ENCODE assay signal across 20 mouse cellular contexts in the genomic region with DNA sequence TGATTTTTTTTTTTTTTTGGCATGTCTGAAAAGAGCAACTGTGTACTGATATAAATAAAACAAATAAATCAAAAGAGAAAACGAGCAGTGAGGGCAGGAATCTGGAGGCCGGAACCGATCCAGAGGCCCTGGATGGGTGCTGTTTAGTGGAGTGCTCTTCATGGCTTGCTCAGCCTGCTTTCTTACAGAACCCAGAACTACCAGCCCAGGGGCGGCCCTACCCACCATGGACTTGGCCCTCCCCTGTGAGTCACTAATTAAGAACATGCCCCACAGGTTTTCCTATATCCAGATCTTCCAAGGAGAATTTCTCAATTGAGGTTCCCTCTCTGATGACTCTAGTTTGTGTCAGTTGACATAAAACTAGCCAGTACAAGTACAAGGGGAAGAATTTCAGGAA.
"Had no signal": no experiment of that assay in that cellular context is flagged by ENCODE, and none has a peak within 500 bp of the region (broad histone marks: within the 10 kb centered on the region; RNA-seq: fewer than 3 reads in every experiment).

No protein-coding gene starts in this region.

- H3K9ac ChIP-seq: liver, embryonic 15.5 days; liver, postnatal 0 days; lung, embryonic 15.5 days; midbrain, embryonic 13.5 days; neural tube, embryonic 13.5 days; neural tube, embryonic 15.5 days; stomach, embryonic 15.5 days had no signal

- H3K4me3 ChIP-seq: liver, embryonic 15.5 days; lung, embryonic 15.5 days; midbrain, embryonic 10.5 days; midbrain, embryonic 13.5 days; myocyte; neural tube, embryonic 13.5 days; neural tube, embryonic 15.5 days; stomach, embryonic 15.5 days had no signal

- DNase-seq: liver, postnatal 0 days; lung, adult 2 months; lung, postnatal 14 days; lung, postnatal 4 days; retina, postnatal 1 day; right cerebral cortex, adult 18-20 months; right cerebral cortex, postnatal 25 days; thymus, adult 18-20 months; thymus, postnatal 14 days; thymus, postnatal 36 days had no signal

- H3K9me3 ChIP-seq: liver, embryonic 15.5 days; lung, embryonic 15.5 days; midbrain, embryonic 10.5 days; midbrain, embryonic 13.5 days; neural tube, embryonic 13.5 days; neural tube, embryonic 15.5 days; stomach, embryonic 15.5 days had no signal

- H3K36me3 ChIP-seq: lung, embryonic 15.5 days; midbrain, embryonic 10.5 days; midbrain, embryonic 13.5 days had no signal

- H3K27ac ChIP-seq: liver, embryonic 15.5 days; lung, embryonic 15.5 days; midbrain, embryonic 10.5 days; midbrain, embryonic 13.5 days; neural tube, embryonic 13.5 days; neural tube, embryonic 15.5 days; stomach, embryonic 15.5 days had no signal

- H3K4me1 ChIP-seq: liver, embryonic 15.5 days; lung, embryonic 15.5 days; midbrain, embryonic 10.5 days; midbrain, embryonic 13.5 days; neural tube, embryonic 13.5 days; neural tube, embryonic 15.5 days; stomach, embryonic 15.5 days had no signal

- ATAC-seq: liver, postnatal 0 days; lung, postnatal 0 days; midbrain, embryonic 13.5 days; midbrain, embryonic 16.5 days had no signal

- H3K27me3 ChIP-seq: liver, embryonic 15.5 days; lung, embryonic 15.5 days; midbrain, embryonic 13.5 days; neural tube, embryonic 13.5 days; neural tube, embryonic 15.5 days; stomach, embryonic 15.5 days had no signal

- H3K4me2 ChIP-seq: liver, embryonic 15.5 days; lung, embryonic 15.5 days; midbrain, embryonic 13.5 days; neural tube, embryonic 13.5 days; neural tube, embryonic 15.5 days; stomach, embryonic 15.5 days had no signal
